Mouse (Mus musculus): ENCODE results near the gene Gm10518. TPM values are rescaled to one million over a fixed set of nuclear protein-coding genes. Genes with fewer than 3 reads are reported as not detected.

The Gm10518 gene
- under 1 TPM in 1 of 2 experiments, not detected in 1; 0.37 TPM for total RNA-seq (2023)

DNA sequence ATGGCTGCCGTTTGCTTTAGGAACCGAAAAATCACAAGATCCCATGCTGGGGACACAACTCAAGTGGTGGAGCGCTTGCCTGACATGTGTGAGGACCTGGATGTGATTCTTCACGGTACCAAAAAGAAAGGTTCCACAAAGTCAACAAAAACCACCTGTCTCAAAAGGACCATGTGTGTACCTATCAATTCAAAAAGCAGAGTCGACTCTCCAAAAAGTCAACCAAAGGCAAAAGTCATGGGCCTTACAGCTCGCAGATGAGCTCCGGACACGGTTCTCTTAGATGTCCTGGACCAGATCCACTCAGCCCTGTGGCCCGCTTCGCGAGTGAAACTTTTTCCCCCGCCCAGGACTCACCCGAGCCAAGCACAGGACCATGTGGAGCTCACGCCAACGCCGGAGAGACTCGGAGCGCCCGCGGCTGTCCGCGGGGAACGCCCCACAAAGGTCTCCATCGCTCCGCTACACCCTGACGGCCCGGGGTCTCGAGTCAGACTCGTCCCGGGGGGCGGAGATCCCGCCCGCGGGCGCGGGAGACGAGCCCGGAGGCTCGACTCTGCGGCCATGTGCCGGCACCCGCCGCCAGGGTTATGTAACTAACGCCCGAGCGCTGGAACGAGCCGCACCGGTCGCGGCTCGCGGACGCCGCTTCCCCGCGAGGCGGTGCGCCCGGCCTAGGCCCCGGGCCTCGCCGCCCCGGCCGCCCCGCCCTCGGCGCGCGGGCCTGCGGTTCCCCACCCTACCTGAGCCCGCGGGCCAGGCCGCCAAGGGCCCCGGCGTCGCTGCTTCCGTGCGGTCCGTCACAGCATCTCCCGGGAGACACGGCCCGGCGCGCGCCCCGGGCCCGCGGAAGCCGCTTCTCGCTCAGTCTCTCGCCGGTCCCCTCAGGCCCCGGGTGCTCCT, at the start of gene Gm10518:
Gene Gm10518 (plus strand): TSS at position 767 of the 903 bp plus-strand sequence.

DNA sequence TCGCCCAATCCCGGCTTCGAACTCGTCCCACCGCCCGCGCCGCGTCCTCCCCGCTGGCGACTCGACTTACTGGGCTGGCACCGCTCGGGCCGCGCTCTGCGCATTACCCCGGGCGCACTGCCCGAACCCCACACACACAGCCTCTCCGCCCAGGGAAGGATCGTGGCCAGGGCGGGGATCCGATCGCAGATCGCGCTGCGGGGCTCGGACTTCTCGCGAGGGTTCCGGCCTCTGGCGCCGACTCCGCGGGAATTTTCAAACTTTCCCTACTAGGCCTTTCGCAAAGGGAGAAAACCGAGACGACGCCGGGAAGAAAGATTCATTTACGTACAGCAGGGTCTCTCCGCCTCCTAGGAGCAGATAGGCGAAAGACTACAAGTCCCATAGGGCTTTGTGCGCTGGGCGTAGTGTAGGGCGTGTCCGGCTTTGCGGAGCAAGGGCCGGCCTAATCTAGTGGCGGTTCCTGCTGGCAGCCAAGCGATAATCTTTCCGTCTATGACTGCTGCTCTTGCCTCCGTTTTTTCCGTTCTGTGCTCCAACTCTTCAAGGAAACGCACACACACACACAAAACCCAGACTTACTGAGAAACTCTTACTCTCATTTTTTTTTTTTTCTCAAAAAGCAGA, 450 bp downstream of the Gm10518 start, which contains the start of gene Ahctf1:
Gene Ahctf1 (minus strand): TSS at position 168 of the 627 bp plus-strand sequence.

Other genes with a start within 250 kb of the Gm10518 start
- gene Sccpdh, start 135.2 kb upstream of the Gm10518 start, total RNA-seq (2023): 1 to 10 TPM; 2.3 to 4.6 TPM
- gene Kif28, start 58.1 kb upstream of the Gm10518 start, total RNA-seq (2023): not detected
- 10 to 100 TPM; 49.6 to 55.3 TPM for gene Ahctf1, start 304 bp downstream of the Gm10518 start, total RNA-seq (2023)
- gene Cdc42bpa, start 157.1 kb downstream of the Gm10518 start, total RNA-seq (2023): 1 to 10 TPM; 3.6 to 4.5 TPM